Comparison of ENCODE assay signal across 26 mouse cellular contexts in the genomic region with DNA sequence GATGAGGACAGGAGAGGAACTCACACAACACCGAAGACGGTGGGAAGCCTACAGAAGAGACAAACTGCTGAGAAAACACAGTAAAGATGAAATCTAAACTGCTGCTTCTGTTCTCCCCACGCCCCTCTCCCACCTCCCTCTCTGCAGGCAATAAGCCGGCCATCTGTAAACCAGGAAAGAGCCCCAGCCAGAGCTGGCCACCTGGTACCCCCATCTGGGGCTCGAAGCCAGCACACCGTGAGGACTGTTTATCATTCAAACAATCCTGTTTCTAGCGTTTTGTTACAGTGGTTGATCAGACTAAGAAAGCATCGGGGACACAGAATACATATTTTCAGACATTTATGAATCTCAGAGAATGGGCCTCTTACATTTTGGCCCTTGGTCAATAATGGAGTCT.
"Had no signal": no experiment of that assay in that cellular context is flagged by ENCODE, and none has a peak within 500 bp of the region (broad histone marks: within the 10 kb centered on the region; RNA-seq: fewer than 3 reads in every experiment).

No protein-coding gene starts in this region.

- H3K27ac ChIP-seq: gastrocnemius, adult 2 months; hindbrain, embryonic 10.5 days; hindbrain, embryonic 12.5 days; hindbrain, embryonic 14.5 days; kidney, embryonic 15.5 days; kidney, postnatal 0 days; left cerebral cortex, adult 2 months; limb, embryonic 10.5 days; limb, embryonic 12.5 days; liver, embryonic 14.5 days had no signal

- H3K9me3 ChIP-seq: heart, embryonic 12.5 days; hindbrain, embryonic 10.5 days; hindbrain, embryonic 12.5 days; kidney, embryonic 15.5 days; limb, embryonic 10.5 days; limb, embryonic 12.5 days had no signal

- H3K4me1 ChIP-seq: heart, embryonic 12.5 days; hindbrain, embryonic 10.5 days; hindbrain, embryonic 12.5 days; kidney, embryonic 15.5 days; limb, embryonic 12.5 days had no signal

- H3K27me3 ChIP-seq: heart, embryonic 12.5 days; hindbrain, embryonic 12.5 days; kidney, embryonic 15.5 days; limb, embryonic 12.5 days had no signal

- H3K4me3 ChIP-seq: gastrocnemius, adult 2 months; heart, embryonic 12.5 days; hindbrain, embryonic 10.5 days; hindbrain, embryonic 12.5 days; kidney, embryonic 15.5 days; left cerebral cortex, adult 2 months; limb, embryonic 10.5 days; limb, embryonic 12.5 days had no signal

- H3K4me2 ChIP-seq: heart, embryonic 12.5 days; hindbrain, embryonic 12.5 days; hindbrain, embryonic 14.5 days; kidney, embryonic 15.5 days; limb, embryonic 12.5 days; liver, embryonic 11.5 days had no signal

- ATAC-seq: hindbrain, embryonic 16.5 days; inflammation-experienced regulatory T-cells, adult 6 months; intestine, postnatal 0 days had no signal

- H3K36me3 ChIP-seq: heart, embryonic 12.5 days; hindbrain, embryonic 10.5 days; hindbrain, embryonic 12.5 days; kidney, embryonic 15.5 days; limb, embryonic 10.5 days; limb, embryonic 12.5 days had no signal

- H3K9ac ChIP-seq: heart, embryonic 12.5 days; hindbrain, embryonic 12.5 days; hindbrain, embryonic 14.5 days; kidney, embryonic 15.5 days; limb, embryonic 12.5 days; liver, embryonic 14.5 days had no signal

- DNase-seq: gastrocnemius, adult 2 months; gastrocnemius, postnatal 10 days; gastrocnemius, postnatal 25 days; heart, adult 18-20 months; heart, postnatal 10 days; heart, postnatal 4 days; kidney, adult 18-20 months; kidney, adult 8-10 months; kidney, postnatal 14 days; kidney, postnatal 36 days; layer of hippocampus, adult 9-11 months; liver had no signal
